Mouse (Mus musculus): ENCODE measurements around the gene Gm17079. TPM values are rescaled to one million over a fixed set of nuclear protein-coding genes. Genes with fewer than 3 reads are reported as not detected.
"Not testable (repeated sequence)": the region's sequence is repeated elsewhere in the genome, so short reads cannot be mapped to it uniquely, and the experiment has no call there.

Gene Gm17079
- not detected for total RNA-seq (2021)
- long read RNA-seq, experiment 1 = 0 reads
- long read RNA-seq, experiment 2 = 0 reads

- not testable (repeated sequence) for DNase-seq
Observed at GRCm38 (mm10) chr14:51695368-51695767, at the start of gene Gm17079. TSS of gene Gm17079 (minus strand) at chr14:51695468.

- peak; percentile 29 for DNase-seq
Observed at GRCm38 (mm10) chr14:51740347-51741170, 45.3 kb upstream of the Gm17079 start.

DNA sequence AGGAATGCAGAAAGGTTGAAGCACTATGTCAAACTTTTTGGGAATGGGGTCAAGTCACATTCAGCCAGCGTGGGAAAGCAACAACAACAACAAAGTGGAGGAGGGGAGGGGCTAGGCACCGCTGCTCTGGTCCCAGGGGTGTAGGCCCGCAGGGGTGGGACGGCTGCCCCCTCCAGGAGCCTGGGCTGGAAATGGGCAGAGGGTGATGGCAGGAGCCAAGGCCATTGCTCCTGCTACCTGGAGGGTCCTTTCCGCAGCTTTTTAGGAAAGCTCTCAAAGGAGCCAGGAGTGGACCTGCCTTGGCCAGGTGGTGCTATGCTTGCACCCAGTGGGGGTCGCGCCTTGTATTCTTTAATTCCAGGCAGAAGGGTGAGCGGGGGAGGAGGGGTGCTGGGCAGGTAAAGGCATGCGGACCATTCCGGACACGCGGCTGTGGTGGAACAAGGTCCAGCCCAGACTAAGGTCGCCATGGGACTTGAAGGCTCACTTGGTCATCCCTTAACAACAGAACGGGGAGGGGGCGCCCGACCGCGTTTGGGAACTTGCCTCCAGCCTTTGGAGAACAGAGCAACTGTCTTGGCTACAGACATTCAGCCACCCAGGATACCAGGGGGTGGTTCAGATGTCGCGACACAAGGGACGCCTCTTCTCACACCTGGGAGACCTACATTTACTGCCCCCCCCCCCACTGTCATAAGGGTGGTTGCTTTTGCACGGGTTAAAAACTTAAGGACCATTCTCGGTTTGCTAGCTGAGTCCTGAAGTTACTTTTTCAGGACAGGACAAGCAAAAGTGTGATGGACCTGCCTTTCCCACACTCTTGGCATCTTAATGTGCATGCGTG, 44.1 kb upstream of the Gm17079 start:
- DNase-seq = no peak

DNA sequence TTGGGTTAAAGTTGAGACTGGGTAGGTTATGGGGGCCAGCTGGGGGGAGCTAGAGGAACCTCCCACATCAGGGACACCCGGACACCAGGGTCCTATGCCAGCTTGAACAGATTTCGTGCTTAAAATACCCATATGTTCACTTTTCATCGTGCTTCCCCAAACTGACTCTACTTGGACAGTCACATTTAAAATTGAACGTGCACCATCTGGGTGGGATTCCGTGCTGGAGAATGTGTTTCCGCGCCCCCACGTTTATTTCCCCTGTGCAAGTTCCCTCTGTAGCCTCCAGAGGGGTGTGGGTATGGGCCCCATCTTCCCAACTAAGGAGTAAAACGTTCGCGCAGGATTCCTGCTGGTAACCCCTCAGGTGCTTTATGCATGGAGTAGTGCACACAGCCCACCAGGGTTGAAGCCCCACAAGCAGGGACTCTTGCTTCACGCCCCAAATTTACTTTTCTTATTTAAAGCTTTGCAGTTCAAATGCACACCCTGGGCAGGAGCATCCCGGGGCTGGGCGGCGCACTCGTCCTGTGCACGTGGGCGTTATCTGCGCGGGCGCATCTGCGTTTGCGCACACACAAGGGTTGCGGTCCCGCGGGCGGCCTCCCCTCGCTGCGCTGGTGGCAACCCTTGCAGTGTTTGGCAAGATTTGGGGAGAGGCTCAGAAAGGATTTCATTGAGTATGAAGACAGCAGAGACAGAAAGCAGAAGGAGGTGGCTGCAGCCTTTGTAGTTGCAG, 43.3 kb upstream of the Gm17079 start:
- no peak for DNase-seq

DNA sequence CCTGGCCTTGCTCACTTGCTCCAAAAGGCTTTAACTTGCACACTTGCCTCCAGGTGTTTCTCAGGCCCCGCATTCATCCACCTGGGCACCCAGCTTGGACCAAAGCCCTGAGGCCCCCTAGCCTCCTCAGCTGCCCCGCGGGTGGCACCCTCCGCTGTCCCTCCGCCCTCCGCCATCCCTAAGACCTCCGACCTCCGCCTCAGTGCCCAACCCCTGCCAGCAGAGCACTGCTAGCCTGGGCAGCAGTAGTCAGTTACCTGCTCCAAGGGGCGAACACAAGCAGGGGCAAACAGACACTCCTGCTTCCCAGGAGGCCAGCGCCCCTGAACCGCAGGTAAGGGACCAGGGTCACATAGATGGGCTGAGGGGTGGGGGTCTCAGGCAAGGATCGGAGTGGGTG, 42.7 kb upstream of the Gm17079 start:
- DNase-seq = no peak

DNA sequence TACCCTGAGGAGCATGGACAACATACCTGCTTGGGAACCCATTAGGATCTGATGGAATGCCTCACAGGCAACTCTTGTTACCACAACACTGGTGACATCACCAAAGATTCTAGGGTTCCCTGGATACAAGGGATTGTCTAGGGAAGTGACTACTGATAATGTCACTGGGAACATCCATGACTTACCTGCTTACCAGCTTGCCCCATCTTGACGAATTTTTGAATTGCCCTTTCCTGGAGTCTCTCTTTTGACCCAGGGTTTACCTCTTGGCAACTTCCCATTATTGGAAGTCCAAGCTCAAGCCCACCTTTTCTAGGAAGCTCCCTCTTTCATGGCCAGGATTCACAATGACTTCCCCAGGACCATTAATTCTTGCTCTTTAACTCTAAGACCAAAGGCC, 21.8 kb upstream of the Gm17079 start, which contains the start of gene Gm5800:
Gene Gm5800, minus strand, starts transcription at position 101 of the 400 bp plus-strand sequence.
- DNase-seq = no peak

- DNase-seq = no peak
Observed at GRCm38 (mm10) chr14:51677269-51677668, 18.0 kb downstream of the Gm17079 start.

Other genes starting within 250 kb of the Gm17079 start
- not detected for gene Vmn2r89, start 243.6 kb downstream of the Gm17079 start, total RNA-seq (2021)
- not detected for gene Gm5622, start 142.7 kb downstream of the Gm17079 start, total RNA-seq (2021)
- not detected for gene Gm17175, start 121.4 kb downstream of the Gm17079 start, total RNA-seq (2021)
- not detected for gene Gm17174, start 103.3 kb downstream of the Gm17079 start, total RNA-seq (2021)
- not detected for gene Gm17078, start 84.2 kb downstream of the Gm17079 start, total RNA-seq (2021)
- not detected for gene Gm4181, start 59.8 kb downstream of the Gm17079 start, total RNA-seq (2021)
- not detected for gene Gm5800, start 21.7 kb upstream of the Gm17079 start, total RNA-seq (2021)
- gene Ang4, start 78.1 kb upstream of the Gm17079 start, total RNA-seq (2021) = not detected
- not detected for gene AY358078, start 104.6 kb upstream of the Gm17079 start, total RNA-seq (2021)
- gene Ear6, start 158.2 kb upstream of the Gm17079 start, total RNA-seq (2021) = 1 to 10 TPM in 1 of 2 experiments, not detected in 1; 1.5 TPM
- 10 to 100 TPM; 29.5 to 34.7 TPM for gene Mettl17, start 189.4 kb upstream of the Gm17079 start, total RNA-seq (2021)
- under 1 TPM; 0.24 to 0.97 TPM for gene Slc39a2, start 197.4 kb upstream of the Gm17079 start, total RNA-seq (2021)
- gene Ndrg2, start 218.7 kb upstream of the Gm17079 start, total RNA-seq (2021) = 100 to 1,000 TPM; 337 to 338 TPM
- not detected for gene Tppp2, start 223.0 kb upstream of the Gm17079 start, total RNA-seq (2021)
- gene Rnase13, start 227.3 kb upstream of the Gm17079 start, total RNA-seq (2021) = not detected

Data from adrenal gland, postnatal 10 days (tissue).